Mouse (Mus musculus): ENCODE results near the gene Slc1a5. TPM values are rescaled to one million over a fixed set of nuclear protein-coding genes. Genes with fewer than 3 reads are reported as not detected.

Slc1a5 gene
- total RNA-seq, 1 experiment from 2014 or later: 120 TPM

GRCm38 (mm10) chr7:16846775-16847174 lies 65.6 kb downstream of the Slc1a5 start:
- no peak for DNase-seq

GRCm38 (mm10) chr7:16847507-16847906 lies 66.4 kb downstream of the Slc1a5 start:
- DNase-seq: no peak

Other genes with a start within 250 kb of the Slc1a5 start
- gene Arhgap35, start 166.3 kb upstream of the Slc1a5 start, total RNA-seq (2021): 55.2 and 57.6 TPM in 2 replicates
- gene Ceacam15, start 105.6 kb upstream of the Slc1a5 start, total RNA-seq (2021): not detected in 2 replicates
- not detected in 2 replicates for gene Ceacam9, start 59.4 kb upstream of the Slc1a5 start, total RNA-seq (2021)
- 130 and 147 TPM in 2 replicates for gene Ap2s1, start 42.9 kb upstream of the Slc1a5 start, total RNA-seq (2021)
- 71.1 and 71.7 TPM in 2 replicates for gene Strn4, start 34.5 kb downstream of the Slc1a5 start, total RNA-seq (2021)
- gene Fkrp, start 35.4 kb downstream of the Slc1a5 start, total RNA-seq (2021): 23.8 and 25.1 TPM in 2 replicates
- gene Prkd2, start 61.6 kb downstream of the Slc1a5 start, total RNA-seq (2021): 25.0 and 35.4 TPM in 2 replicates
- gene Dact3, start 94.0 kb downstream of the Slc1a5 start, total RNA-seq (2021): 2.6 and 4.1 TPM in 2 replicates
- 0.59 and 0.60 TPM in 2 replicates for gene Gng8, start 110.4 kb downstream of the Slc1a5 start, total RNA-seq (2021)
- 1.2 and 2.6 TPM in 2 replicates for gene Ptgir, start 125.2 kb downstream of the Slc1a5 start, total RNA-seq (2021)
- 222 and 231 TPM in 2 replicates for gene Calm3, start 142.8 kb downstream of the Slc1a5 start, total RNA-seq (2021)
- 24.6 and 27.2 TPM in 2 replicates for gene Pnmal2, start 163.3 kb downstream of the Slc1a5 start, total RNA-seq (2021)
- 4.6 and 5.6 TPM in 2 replicates for gene Pnmal1, start 178.3 kb downstream of the Slc1a5 start, total RNA-seq (2021)
- gene Gm42372, start 201.7 kb downstream of the Slc1a5 start, total RNA-seq (2021): 1.3 and 1.6 TPM in 2 replicates
- gene Ccdc8, start 211.4 kb downstream of the Slc1a5 start, total RNA-seq (2021): 18.4 and 20.9 TPM in 2 replicates
- 90.9 and 93.2 TPM in 2 replicates for gene Ppp5c, start 246.6 kb downstream of the Slc1a5 start, total RNA-seq (2021)